Mouse (Mus musculus) cerebellum, adult 8-10 months (tissue): ENCODE measurements around the gene Crhr1.
A peak's percentile ranks its signal among the peaks of the same experiment; 100 is the strongest.

Experiments used
- DNase-seq: peaks from one replicate; pipeline ENCODE4 v3.0.0; 2022

Crhr1 gene

DNA sequence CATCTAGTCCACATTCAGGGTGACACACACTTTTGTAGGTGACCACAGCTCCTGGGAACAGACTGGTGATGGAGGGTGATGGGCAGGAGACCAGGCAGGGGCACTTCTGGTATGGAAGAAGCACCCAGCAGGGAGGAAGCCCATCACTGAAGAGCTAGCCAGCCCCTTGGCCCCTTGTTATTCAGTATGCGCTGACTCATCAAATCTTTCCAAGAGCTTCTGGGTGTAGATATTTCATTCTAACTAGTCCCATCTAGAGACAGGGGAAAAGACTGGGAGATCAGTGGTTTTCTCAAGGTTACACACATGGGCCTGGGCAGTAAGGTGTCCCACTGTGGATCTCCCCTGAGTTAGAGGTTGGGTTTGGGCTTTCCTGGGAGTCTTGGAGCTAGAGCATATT lies 12.3 kb downstream of the Crhr1 start:
- no peak for DNase-seq

DNA sequence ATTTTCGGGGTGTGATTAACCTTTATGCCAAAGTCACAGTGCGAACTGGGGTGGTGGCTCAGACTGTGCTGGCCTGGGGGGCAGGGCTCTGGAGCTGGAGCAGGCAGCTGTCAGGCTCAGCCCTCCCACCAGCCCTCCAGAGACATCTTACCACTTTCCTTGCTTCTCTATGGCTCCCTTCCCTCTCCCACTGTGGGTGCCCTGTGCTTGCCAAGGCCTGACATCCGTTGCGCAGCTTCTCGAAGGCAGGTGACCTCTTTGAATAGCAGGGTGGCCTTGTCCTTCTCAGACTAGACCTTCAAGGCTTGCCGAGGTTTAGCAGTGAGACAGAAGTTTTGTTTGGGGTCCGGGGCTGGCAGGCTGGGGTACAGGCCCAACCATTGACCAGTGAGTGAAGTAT lies 16.1 kb downstream of the Crhr1 start:
- DNase-seq, result peak; percentile 63

DNA sequence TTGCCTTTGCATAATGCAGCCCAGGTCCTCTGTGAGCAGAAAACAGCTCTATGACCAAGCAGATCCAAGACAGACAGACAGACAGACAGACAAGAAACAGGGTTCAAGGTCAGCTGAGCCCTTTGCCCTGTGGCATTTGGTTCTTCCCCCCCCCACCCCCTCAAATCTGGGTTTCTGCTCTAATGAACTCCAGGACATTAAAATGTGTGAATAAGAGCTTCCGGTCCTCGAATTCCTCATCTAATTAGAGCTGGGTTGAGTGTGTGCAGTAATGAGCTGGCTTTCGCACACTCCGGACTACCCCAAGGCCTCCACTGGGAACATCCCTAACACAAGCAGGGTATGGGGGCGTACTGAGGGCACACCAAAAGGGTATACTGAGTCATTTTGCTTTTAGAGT lies 18.3 kb downstream of the Crhr1 start:
- no peak for DNase-seq

DNA sequence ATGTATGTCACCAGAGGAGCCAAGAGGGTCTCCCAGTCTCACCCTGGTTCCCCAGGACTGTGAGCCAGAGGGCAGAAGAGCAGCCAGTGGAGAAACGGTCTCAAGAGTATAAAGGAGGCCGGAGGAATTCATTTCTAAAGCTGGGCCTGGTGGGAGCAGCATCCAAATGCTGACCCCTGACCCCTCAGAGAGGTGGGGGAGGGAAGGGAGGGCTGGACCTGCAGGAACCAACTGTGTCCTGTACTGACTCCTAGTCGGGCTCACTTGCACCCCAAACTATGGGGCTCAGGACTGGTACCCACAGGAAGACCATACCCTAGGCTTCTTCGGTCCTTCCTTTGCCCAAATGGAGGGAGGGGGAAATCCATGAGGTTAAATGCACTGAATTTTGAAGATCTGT lies 21.7 kb downstream of the Crhr1 start:
- DNase-seq, result no peak

DNA sequence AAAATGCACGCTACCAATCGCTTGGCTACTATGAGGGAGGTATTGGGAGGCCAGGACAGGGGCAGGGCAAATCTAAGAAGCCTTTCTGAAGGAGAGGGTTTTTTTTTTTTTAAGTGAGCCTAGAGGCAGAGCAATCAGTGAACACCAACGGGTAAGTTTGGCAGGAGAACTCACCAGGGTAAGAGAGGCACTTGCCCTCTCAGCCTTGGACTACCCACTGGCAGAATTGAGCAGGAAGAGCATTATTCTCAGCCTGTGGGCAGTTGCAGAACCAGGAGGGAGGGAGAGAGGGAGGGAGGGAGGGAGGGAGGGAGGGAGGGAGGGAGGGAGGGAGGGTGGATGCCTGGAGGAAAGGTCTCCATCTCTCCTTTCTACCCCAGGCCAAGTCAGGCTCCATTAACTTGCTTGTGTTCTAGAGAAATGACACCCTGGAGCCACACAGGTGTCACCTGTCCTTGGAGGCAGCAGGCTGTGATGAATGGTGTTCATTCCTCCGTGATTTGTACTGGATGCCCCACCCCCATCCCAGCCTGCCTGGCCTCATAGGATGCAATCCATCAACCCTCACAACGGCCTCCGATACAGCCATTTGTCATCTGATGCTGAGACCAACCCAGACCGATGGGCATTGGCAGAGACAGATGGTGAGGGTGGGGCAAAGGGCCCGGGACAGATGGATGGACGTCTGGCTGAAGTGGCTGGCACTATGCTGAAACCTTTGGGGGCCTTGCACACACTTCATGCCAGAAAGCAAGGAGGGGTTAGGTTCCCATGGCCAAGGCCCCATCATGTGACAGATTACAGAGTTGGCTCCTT lies 22.4 kb downstream of the Crhr1 start:
- peak; percentile 93 for DNase-seq

DNA sequence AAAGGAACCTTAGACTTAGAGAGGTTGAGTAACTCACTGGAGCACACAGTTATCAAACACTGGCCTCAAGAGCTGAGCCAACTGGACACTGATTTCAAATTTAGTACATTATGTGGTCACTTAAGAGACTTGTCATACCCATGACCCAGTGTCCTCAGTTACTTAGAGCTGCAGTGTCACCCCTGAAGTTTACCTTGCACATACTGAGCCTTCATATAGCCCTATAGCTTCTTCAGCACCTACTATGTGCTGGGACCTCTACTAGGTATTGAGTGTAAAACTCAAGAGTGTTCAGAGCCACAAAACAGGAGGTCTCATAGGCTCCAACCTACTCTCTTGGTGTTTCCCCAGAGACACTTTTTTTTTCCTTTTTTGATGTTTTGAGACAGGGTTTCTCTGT lies 23.2 kb downstream of the Crhr1 start:
- DNase-seq, result no peak

DNA sequence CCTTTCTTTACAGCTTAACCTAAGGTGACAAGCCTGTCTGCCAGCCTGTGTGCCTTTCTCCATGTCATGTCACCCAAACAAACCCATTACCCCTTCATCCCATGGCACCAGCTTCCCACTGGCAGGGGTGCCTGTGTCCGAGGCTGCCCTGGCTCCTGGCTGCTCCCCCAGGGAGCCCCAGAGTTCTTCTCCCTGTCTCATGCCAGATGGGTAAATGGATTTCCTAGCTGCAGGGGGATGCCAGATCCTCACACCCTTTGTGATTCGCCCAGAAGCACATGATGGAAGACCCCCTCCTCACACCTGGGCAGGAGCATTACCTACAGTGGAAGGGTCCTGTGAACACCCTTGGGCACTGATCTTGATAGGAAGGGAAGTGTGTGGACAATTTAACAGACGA lies 23.7 kb downstream of the Crhr1 start:
- peak; percentile 46 for DNase-seq

DNA sequence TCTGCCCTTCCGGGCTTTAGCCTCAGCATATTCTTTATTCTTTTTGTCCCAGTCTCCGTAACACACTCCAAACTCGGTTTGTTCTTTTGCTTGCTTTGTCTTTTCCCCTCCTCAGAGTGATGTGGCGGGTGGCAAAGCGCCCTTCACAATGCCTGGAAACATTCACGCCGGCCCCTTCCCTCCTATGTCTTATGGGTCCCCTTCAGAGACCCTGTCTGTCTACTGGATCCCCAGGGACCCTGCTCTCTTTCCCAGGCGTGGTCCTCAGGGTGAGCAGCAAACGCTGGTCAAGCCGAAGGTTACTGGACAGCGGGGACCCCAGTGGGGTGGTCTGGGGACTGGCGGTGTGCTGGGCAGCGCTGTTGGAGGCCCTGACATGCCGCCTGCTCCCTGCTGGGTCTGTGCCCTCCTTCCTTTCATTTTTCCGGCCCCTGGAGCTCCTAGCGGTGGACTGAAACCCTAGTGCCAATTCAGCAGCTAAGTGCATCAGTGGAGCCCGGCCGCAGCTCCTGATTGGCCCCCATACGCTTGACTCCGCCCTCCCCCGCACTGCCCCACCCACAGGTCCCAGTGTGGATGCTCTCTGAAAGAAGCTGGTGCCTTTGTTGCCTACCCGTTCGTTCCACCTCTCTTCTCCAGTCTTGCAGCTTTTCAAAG lies 25.1 kb downstream of the Crhr1 start:
- peak; percentile 89 for DNase-seq

DNA sequence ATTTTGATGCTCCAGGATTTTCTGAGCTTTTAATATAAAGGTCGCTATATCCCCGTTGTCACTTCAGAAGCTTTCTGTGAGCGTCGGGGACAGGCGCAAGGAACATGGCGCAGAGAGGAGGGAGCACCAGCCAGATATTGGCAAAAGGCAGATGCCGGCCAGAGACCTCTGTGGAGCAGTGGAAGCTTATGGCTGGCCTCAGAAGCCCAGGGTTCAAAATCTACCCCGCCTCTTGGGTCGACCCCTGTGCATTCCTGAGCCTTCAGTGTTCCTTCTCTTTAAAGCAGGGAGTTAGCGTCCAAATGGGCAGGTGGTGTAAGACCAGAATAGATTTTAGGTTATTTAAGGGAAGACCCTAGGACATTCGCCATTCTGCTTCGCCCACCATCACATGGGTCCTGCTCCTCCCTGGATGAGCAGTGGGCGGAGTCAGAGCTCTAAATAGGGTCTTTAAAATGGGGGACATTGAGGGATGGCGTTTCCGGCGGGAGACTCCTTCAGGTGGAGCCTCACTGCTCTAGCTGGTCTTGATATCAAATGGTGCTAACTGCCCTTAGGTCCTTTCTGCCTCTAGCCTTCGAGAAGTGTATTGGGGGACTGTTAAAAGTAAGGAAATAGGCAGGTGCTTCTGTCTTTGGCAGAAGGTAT lies 25.7 kb downstream of the Crhr1 start:
- DNase-seq, result no peak

DNA sequence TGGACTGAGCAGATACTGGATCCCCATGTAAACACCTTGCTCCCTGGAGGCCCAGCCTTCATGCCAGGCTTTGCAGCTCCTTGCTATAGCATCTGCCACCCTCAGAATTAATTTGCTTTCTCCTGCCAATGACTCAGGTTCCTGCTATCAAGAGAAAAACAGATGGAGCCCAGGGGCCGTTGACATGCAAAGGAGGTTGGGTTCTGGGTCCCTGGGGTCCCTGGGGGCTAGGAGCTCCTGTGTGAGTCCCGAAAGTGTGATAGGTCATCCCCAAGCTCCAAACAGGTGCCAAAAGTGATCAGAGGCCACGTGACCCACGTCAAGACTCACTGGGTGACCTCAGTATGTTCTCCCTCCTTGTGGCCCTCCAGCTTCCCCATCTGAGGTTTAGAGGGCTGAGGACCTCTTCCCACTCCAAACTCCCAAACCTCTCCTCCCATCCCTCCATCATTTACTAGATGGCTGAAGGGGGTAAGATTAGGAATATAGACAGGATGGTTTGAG lies 27.2 kb downstream of the Crhr1 start:
- DNase-seq, result no peak

DNA sequence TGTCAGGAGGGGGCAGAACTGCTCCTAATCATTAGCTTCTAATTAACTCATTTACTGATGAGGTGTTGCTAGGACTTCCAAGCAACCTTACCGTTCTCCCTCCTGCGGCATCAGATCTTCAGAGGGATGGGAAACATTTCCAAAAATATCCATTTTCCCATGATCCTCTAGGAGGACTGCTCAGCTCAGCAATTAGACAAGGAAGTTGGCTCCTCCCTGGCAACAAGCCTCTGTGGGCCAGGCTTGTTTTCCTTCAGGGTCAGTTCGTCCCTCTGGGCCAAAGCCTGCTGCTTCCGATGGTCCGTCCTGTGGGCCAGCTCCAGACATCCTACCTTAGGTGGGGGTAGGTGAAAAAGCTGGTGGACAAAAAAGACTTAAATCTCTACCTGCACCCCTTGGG lies 28.5 kb downstream of the Crhr1 start:
- DNase-seq, result peak; percentile 46

DNA sequence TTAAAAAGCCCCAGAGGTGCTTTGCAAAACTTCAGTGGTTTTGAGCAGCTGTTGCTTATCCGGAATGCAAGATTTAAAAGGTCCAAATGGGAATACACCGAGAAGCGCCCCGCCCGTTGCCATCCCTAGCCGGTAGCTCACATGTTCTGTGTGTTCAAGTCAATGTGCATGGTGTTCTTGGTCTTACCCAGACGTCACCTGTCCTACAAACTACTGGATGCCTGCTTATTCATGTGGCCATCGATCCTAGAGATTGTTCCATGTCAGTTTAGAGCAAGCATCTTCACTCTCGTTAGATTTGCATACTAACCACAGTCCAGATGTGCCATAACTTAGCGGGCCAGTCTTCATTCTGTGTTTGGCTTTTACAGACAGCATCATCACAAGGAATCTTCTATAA lies 31.6 kb downstream of the Crhr1 start:
- DNase-seq, result no peak

DNA sequence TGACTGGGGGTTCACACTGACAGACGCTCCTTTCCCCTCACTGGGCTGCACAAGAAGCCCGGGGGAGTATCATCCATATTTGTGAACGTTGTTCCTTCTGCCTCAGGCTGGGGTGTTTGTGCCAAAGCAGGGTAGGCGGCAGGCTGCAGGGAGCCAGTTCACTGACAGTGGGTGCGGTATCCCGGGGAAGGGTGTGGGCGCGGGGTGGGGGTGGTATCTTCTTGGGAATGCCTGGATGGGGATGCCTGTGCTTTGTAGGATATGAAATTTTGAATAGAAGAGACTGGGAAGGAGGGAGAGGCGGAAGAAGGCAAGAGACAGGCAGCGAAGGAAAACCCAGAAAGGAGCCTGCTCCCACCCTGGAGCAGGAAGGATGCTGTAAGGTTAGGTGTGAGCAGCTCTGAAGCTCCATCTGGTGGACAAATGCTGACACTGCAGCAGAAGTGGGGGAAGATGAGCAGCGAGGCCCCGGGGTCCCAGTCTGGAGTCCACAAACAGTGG lies 38.7 kb downstream of the Crhr1 start:
- peak; percentile 88 for DNase-seq

DNA sequence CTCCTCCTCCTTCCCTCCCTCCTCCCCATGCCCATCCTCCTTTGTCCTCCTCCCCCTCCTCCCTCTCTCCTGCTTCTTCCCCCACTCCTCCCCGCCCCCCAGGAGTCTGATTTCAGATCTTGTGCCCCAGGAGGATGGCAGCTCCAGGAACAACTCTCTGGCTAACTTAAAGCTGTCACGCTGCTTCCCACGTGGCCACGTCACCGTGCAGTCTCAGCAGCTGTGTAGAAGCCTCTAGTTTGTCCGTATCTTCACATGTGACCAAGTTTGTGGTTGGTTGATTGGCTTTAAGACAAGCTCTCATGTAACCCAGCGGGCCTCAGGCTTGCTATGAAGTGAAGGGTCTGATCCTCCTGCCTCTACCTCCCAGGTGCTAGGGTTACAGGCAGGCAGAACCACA lies 46.2 kb downstream of the Crhr1 start:
- DNase-seq, result no peak

DNA sequence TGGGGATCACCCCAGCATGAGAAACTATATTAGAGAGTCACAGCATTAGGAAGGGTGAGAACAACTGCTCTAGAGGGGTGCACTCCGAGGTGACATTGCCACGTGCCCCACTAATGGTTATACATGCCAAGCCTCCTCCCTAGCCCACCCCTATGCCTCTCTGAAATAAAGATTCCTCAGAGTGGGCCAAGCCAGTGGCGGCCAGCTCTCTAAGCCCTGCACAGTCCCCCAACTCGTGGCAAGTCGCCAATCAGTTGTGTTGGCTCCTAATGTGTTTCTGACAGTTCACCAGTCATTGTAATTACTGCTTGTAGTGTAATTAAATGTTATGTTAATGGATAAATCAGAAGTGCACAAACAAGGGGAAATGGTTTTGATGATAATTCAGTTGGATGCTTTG lies 47.1 kb downstream of the Crhr1 start:
- no peak for DNase-seq

DNA sequence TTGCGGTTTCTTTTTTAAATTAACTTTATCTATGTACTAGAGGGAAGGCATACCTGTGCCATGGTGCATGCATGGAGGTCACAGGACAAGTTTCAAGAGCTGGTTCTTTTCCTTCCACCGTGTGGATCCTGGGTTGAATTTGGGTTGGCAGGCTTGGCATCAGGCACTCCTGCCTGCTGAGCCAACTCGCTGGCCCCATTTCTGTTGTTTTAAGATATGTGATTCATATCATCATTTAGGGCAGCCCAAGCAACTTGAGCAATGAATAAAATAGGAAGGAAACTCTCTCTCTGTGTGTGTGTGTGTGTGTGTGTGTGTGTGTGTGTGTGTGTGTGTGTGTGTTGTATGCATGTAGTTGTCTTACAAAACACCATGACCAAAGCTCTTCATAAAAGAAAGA lies 49.5 kb downstream of the Crhr1 start:
- DNase-seq, result no peak

DNA sequence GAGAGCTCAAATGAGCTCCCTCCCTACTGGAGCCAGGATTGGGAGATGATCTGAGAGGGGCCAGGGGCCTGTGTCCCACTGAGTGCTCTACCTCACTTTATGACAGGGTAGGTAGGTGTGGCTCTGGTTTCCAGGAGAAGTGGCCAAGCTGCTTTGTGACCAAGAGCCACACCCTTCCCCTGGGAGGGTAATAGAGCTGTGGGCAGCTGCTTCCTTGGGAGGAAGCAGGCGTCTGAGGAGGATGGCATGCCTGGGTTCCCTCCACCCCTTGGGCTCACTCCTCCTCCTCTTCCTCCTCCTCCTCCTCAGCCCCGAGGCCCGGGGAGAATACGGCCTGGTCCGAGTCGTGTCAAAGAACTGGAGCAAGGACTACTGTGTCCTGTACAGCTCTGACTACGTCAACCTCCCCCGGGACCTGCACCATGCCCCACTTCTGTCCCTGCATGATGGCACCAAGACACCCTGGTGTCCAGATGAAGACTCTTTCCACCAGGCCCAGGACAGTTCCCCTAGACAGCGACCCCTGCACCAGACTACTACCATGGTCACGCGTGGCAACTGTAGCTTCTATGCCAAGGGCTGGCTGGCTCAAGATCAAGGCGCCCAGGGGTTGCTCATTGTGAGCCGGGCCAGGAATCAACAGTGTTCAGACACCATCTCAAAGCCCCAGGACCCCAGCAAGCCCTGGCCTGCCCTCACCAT lies 53.6 kb downstream of the Crhr1 start, which contains the start of gene Sppl2c:
Gene Sppl2c, plus strand, starts transcription at position 193 of the 702 bp plus-strand sequence.
- DNase-seq, result no peak

DNA sequence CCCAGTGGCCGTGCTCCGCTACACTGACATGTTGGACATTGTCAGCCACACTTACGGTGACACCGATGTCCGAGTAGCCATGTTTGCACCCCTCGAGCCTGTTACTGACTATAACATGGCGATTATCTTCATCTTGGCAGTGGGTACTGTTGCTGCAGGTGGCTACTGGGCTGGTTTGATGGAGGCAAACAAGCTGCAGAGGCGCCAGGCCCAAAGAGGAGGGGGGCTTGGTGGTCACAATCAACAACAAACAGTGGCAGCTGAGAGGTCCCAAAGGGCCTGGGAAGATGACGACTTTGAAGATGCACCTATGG lies 54.1 kb downstream of the Crhr1 start:
- DNase-seq, result peak; percentile 25

DNA sequence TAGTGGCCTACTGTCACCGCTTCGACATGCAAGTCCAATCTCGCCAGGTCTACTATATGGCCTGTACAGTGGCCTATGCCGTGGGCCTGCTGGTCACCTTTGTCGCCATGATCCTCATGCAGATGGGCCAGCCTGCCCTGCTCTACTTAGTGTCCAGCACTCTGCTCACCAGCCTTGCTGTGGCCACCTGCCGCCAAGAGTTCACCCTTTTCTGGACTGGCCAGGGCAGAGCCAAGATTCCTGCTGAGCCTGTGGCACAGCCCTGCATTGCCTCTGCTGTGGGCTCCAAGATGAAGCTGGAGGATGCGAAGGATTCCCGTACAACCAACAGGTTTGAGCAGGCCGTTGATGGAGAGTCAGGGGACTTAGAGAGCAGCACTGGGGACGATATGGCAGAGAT lies 55.1 kb downstream of the Crhr1 start:
- DNase-seq, result peak; percentile 52

DNA sequence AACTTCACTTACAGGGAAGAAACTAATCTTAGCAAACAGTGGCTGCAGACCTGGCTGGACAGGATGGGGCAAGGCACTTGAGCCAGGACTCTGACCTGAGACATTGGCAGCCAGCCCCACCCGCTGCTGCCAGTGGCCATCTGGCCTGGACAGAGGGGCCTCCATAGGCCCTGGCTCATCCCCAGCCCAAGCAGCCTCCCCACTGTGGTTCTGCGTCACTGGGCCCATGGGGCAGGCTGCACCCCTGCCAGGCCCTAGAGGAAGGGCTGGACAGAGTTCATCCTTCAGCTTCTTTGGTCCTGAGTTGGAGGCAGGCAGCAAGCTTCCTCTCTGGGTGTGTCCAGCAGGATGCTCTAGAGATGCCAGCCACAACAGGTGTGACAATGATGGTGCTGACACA lies 57.4 kb downstream of the Crhr1 start:
- peak; percentile 93 for DNase-seq

DNA sequence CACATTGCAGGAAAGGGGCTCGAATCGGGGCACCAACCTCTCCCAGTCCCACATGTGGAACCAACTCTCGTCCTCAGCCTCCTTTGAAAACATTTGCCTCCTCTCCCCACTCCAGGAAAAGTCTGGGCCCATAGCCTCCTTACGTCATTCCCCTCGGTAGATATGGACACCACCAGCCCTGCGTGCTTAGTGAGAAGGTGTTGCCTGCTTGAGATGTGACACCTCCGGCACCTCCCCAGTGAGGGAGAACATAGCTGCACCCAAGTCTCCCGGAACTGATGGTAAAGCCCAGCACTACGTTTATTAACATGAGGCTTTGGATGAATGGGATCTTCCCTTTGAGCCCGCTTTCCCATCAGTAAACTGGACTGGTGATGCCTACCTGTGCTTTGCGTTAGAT lies 62.7 kb downstream of the Crhr1 start:
- DNase-seq, result no peak

DNA sequence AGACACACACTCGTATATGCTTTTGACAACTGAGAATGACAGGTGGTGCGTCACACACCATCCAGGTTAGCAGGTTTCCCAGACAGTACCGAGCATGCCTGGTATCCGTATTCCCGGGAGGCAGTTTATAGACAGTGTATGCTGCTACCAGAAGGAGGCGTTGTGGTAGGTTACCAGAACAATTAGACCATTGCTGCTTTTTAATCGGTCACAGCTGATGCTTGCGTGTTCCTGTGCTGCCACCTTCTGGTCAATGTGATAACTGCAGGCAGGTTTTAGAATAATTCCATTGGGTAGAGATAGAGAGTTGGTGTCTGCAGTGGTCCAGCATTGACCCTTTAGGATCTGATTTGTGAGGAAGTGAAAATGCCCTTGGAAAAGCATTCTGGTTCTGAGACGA lies 63.1 kb downstream of the Crhr1 start:
- DNase-seq, result peak; percentile 96

DNA sequence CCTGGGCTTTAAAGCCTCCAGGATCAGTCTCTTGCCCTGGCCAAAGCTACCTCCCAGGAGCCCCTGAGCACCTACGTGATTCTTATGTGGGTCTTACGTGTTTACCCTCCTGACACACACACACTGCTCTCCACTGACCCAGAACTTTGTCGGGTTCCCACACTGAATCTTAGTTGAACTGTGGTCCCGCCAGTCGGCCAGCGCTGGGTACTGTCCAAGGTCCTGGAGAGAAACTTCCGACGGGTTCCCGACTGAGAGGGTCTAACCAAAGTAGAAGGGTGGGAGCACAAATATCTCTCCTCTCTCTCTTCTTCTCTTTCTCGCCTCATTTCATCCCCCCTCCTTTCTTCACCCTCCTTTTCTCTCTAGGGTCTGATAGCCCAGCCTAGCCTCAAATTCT lies 65.2 kb downstream of the Crhr1 start:
- DNase-seq, result no peak
